Mouse (Mus musculus) forebrain, embryonic 10.5 days (tissue): ENCODE measurements around the gene Tulp4. TPM values are rescaled to one million over a fixed set of nuclear protein-coding genes. Genes with fewer than 3 reads are reported as not detected.

ENCODE experiments used
- microRNA-seq: library from miRNA; unstranded; fragments of <30 nt; microRNA quantifications from one replicate; pipeline ENCODE4, GENCODE M21; 2017
- polyA plus RNA-seq: library from polyadenylated mRNA; unstranded; fragments of >200 nt; fragmentation: Nextera tagmentation; extraction: Ambion mirVana; gene quantifications from 2 replicates; pipeline ENCODE4 v1.2.1, GENCODE M21; 2016

Gene Tulp4
- polyA plus RNA-seq, 1 experiment from 2014 or later = 136 TPM

Small RNA genes lying within 50 kb of the gene (microRNA-seq; reads per million reads assigned to microRNA genes)
- gene Gm22774 = not detected

Other genes starting within 250 kb of the Tulp4 start
- gene Synj2, start 165.2 kb upstream of the Tulp4 start, polyA plus RNA-seq = 0.90 and 1.1 TPM in 2 replicates
- 6.6 and 8.9 TPM in 2 replicates for gene Serac1, start 26.7 kb upstream of the Tulp4 start, polyA plus RNA-seq
- gene Gtf2h5, start 26.7 kb upstream of the Tulp4 start, polyA plus RNA-seq = 169 and 173 TPM in 2 replicates
- gene Tmem181a, start 150.4 kb downstream of the Tulp4 start, polyA plus RNA-seq = 22.7 and 23.3 TPM in 2 replicates
- 22.2 and 25.9 TPM in 2 replicates for gene Dynlt1a, start 211.1 kb downstream of the Tulp4 start, polyA plus RNA-seq